Mouse (Mus musculus): Measurements from ENCODE around the gene Lrp6. TPM values are rescaled to one million over a fixed set of nuclear protein-coding genes. Genes with fewer than 3 reads are reported as not detected.

The Lrp6 gene
- polyA plus RNA-seq, 1 experiment from 2014 or later = 22.5 TPM

GRCm38 (mm10) chr6:134441716-134442115 is 125.0 kb downstream of the Lrp6 start:
- H3K4me2 ChIP-seq = no peak overlapping the region
- peaks cover 16% of the 10 kb centered on the region for H3K36me3 ChIP-seq (ENCODE audit: poor library complexity, severe bottlenecking)
- no peaks in the 10 kb centered on the region for H3K27me3 ChIP-seq
- 95% methylated on average over 3 of the region's 3 CpGs for WGBS
- H3K9me3 ChIP-seq (replicated peaks) = no peaks in the 10 kb centered on the region
- ATAC-seq = no peak
- H3K9ac ChIP-seq = no peak overlapping the region
- H3K27ac ChIP-seq = no peak overlapping the region
- H3K4me1 ChIP-seq = peaks cover 15% of the 10 kb centered on the region; the same call in 1 of the 2 replicates
- no peak overlapping the region for H3K4me3 ChIP-seq

GRCm38 (mm10) chr6:134440023-134440422 is 126.7 kb downstream of the Lrp6 start:
- peak overlapping the region; percentile 63 for H3K4me2 ChIP-seq
- H3K9ac ChIP-seq = peak overlapping the region; percentile 50
- WGBS = 20% methylated on average over 10 of the region's 10 CpGs
- H3K4me1 ChIP-seq = peaks cover 15% of the 10 kb centered on the region; the same call in 1 of the 2 replicates
- peak overlapping the region; percentile 29 for H3K4me3 ChIP-seq
- peaks cover 6% of the 10 kb centered on the region for H3K36me3 ChIP-seq (ENCODE audit: poor library complexity, severe bottlenecking)
- no peaks in the 10 kb centered on the region for H3K27me3 ChIP-seq
- peak overlapping the region; percentile 44; the same call in 1 of the 2 replicates for H3K27ac ChIP-seq
- H3K9me3 ChIP-seq (replicated peaks) = no peaks in the 10 kb centered on the region
- no peak for ATAC-seq

DNA sequence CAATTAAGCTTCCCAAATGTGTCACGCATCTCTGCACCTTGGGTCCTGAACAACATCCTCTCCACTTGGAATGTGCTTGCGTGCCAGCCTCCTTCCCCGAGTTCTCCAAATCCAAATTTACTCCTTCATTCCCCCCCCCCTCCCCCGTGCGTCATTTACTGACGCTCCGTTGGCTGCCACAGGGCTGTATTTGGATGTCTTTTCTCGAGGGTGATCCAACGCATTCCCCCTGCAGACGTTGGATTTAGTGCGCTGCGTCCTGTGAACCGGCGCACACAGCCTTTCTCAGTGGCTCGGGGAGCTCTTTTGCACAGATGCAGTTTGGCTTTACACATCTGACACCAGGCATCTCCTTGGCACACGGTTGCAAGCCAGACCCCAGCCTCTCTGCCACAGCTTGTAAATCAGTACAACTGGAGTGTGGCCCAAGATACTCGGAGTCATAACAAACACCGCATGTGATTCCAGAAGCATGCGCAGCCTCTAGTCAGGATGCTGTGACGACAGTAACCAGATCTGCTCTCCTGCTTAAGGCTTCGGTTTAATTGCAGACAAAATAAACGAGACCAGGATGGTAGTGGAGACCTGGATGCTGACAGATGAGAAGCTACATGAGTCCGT is 127.3 kb downstream of the Lrp6 start:
- Histone ChIP-seq H3K9ac (peak overlapping the region; percentile 50), H3K9me3 (replicated peaks) (no peaks in the 10 kb centered on the region), H3K4me2 (peak overlapping the region; percentile 63), H3K4me1 (peaks cover 15% of the 10 kb centered on the region; the same call in 1 of the 2 replicates), H3K4me3 (peak overlapping the region; percentile 29), H3K36me3 (ENCODE audit: poor library complexity, severe bottlenecking) (peaks cover under 1% of the 10 kb centered on the region; the same call in 1 of the 2 replicates), H3K27me3 (no peaks in the 10 kb centered on the region), H3K27ac (peak overlapping the region; percentile 44; the same call in 1 of the 2 replicates)
- ATAC-seq = peak; percentile 90
- WGBS = 12% methylated on average over 23 of the region's 23 CpGs

DNA sequence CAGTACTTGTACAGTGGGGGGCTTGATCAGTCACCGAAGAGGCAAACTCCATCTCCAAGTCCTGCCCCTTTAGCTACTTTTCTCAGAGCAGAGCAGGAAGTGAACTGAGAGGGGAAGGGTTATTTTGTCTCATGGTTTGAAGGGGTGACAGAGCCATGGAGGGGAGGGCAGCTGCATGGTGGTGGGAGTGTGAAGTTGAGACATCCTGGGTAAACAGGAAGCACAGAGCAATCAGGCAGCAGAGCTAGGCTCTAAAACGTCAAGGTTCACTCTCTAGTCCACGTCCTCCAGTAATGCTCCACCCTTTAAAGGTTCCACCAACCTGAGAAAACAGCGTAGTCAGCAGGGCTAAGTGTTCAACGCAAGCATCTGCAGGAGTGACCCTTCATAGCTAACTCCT is 129.8 kb downstream of the Lrp6 start:
- no peak for ATAC-seq
- Histone ChIP-seq H3K27me3 (no peaks in the 10 kb centered on the region), H3K36me3 (ENCODE audit: poor library complexity, severe bottlenecking) (no peaks in the 10 kb centered on the region), H3K4me1 (peaks cover 15% of the 10 kb centered on the region; the same call in 1 of the 2 replicates), H3K4me2 (no peak overlapping the region), H3K9ac (no peak overlapping the region), H3K4me3 (no peak overlapping the region), H3K9me3 (replicated peaks) (no peaks in the 10 kb centered on the region), H3K27ac (no peak overlapping the region)
- 82% methylated on average over 5 of the region's 5 CpGs for WGBS

DNA sequence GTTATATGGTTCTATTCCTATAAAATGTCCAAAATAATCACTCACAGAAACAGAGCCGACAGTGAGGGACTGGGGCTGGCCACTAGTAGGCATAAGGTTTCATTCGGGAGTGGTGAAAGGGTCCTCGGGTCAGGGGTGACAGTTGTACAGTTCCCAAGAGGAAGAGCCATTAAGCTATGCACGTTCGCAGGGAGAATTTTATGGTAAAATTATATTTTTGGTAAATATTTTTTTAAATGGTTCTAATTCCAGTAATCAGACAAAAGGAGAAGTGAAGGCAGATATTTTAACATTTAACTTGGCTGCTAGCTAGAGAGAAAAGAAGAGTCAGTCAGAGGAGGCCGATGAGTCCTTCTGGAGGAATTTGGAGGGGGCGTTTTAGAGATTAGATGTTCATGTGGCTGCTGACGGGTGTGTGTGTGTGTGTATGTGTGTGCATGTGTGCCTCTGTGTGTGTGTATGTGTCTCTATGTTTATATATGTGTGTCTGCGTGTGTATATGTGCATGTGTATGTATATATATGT is 131.8 kb downstream of the Lrp6 start:
- Histone ChIP-seq H3K27me3 (no peaks in the 10 kb centered on the region), H3K9ac (no peak overlapping the region), H3K36me3 (ENCODE audit: poor library complexity, severe bottlenecking) (no peaks in the 10 kb centered on the region), H3K4me1 (peaks cover 11% of the 10 kb centered on the region; the same call in 1 of the 2 replicates), H3K9me3 (replicated peaks) (no peaks in the 10 kb centered on the region), H3K4me3 (no peak overlapping the region), H3K4me2 (no peak overlapping the region), H3K27ac (no peak overlapping the region)
- 85% methylated on average over 9 of the region's 9 CpGs for WGBS
- ATAC-seq = no peak

DNA sequence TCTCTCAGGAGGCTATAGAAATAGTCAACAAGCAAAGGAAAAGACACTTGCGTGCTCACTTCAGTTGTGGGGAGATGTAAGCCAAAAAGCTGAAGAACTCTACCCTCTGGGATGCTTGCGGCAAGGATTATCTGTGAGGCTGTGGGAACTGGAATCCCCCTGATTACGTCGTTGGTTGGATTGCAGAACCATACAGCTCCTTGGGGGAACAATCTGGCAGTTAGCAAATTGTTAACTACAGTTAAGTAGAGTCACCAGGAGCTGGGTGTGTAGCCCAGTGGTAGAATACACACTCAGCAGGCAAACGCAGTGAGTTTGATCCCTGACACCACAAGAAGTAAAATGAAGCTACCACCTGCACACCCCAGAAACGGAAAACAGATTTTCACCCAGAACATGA is 132.7 kb downstream of the Lrp6 start:
- 77% methylated on average over 6 of the region's 6 CpGs for WGBS

DNA sequence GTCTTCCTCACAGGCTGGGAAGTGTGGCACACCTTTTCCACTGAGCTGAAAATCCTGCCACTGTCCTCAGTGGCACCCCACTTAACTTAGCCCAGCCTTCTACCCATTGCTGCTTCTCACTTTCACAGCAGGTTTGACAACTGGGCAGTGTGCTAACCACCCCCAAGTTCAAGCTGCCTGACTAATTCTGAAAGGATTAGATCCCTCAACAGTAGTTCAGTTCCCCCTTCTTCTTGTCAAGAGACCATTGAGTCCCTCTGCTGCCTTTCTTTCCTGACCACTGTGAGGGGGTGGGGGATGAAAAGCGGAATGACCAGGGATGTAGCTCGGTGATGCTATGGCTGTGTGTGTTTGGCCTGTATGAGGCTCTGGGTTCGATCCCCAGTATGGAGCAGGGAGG is 133.5 kb downstream of the Lrp6 start:
- ATAC-seq = no peak
- no peak overlapping the region for H3K4me2 ChIP-seq
- no peaks in the 10 kb centered on the region for H3K4me1 ChIP-seq
- no peak overlapping the region for H3K4me3 ChIP-seq
- H3K27me3 ChIP-seq = no peaks in the 10 kb centered on the region
- no peaks in the 10 kb centered on the region for H3K9me3 ChIP-seq (replicated peaks)
- H3K27ac ChIP-seq = no peak overlapping the region
- no peaks in the 10 kb centered on the region for H3K36me3 ChIP-seq (ENCODE audit: poor library complexity, severe bottlenecking)
- H3K9ac ChIP-seq = no peak overlapping the region
- WGBS = 87% methylated on average over 3 of the region's 3 CpGs

More for the DNA sequence above, 132.7 kb downstream of the Lrp6 start:
- Histone ChIP-seq H3K4me2 (no peak overlapping the region), H3K4me3 (no peak overlapping the region), H3K9ac (no peak overlapping the region), H3K9me3 (replicated peaks) (no peaks in the 10 kb centered on the region), H3K27me3 (no peaks in the 10 kb centered on the region), H3K4me1 (peaks cover 2% of the 10 kb centered on the region; the same call in 1 of the 2 replicates), H3K36me3 (ENCODE audit: poor library complexity, severe bottlenecking) (no peaks in the 10 kb centered on the region), H3K27ac (no peak overlapping the region)
- ATAC-seq = no peak

GRCm38 (mm10) chr6:134431583-134431982 is 135.2 kb downstream of the Lrp6 start:
- no peaks in the 10 kb centered on the region for H3K36me3 ChIP-seq (ENCODE audit: poor library complexity, severe bottlenecking)
- no peaks in the 10 kb centered on the region for H3K9me3 ChIP-seq (replicated peaks)
- no peak overlapping the region for H3K27ac ChIP-seq
- no peak for ATAC-seq
- no peaks in the 10 kb centered on the region for H3K27me3 ChIP-seq
- 68% methylated on average over 4 of the region's 4 CpGs for WGBS
- H3K4me2 ChIP-seq = no peak overlapping the region
- no peak overlapping the region for H3K9ac ChIP-seq
- H3K4me3 ChIP-seq = no peak overlapping the region
- H3K4me1 ChIP-seq = no peaks in the 10 kb centered on the region

DNA sequence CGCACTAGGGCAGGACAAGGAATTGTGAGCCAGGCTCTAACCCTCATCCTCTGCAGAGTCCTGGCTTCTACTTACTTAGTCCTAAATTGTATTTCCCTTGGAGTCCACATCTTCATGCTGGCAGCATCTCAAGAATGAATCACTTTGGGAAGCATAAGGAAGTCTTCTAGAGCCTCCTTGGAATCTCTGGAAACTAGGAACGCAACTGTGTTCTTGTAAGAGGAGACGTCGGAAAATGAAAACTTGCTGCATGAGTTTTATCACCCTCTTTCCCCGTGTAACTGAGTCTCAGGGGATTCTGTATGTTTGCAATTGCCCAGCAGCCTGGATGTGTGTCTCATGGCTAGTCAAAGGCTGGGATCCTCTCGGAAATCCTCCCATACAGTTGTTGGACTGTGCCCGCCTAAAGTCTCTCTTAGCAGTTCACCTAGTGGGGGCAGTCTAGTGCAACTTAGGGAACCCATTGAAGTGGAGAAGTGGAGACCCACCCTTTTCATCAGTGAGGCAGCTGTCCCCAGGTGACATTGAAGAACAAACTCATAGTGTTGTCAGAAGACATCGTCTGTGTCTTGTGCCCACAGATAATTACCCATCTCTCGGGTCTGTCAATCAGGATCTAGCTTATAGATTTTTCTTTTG is 136.5 kb downstream of the Lrp6 start:
- 88% methylated on average over 9 of the region's 9 CpGs for WGBS
- no peak for ATAC-seq
- H3K9ac ChIP-seq = no peak overlapping the region

DNA sequence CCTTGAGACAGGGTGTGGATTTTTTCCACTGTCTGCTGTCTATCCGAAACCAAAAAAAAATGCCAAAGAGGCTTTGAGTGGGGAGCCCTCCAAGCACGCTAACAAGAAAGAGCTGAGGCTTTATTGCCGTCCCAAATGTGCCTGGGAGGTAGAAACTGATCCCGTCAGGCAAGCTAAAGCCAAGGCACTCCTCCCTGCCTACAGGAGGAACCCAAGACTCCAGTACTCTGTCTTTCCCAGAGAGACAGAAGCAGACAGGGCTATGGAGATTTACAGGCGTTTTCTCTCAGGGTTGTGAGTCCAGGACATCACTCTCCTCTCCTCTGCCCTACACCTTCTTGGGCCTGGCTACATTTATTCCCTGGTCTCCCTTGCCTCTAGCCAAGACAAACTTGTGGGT is 138.3 kb downstream of the Lrp6 start:
- ATAC-seq = no peak
- Histone ChIP-seq H3K9me3 (replicated peaks) (no peaks in the 10 kb centered on the region), H3K4me1 (no peaks in the 10 kb centered on the region), H3K36me3 (ENCODE audit: poor library complexity, severe bottlenecking) (no peaks in the 10 kb centered on the region), H3K27ac (no peak overlapping the region), H3K4me2 (no peak overlapping the region), H3K9ac (no peak overlapping the region), H3K4me3 (no peak overlapping the region), H3K27me3 (no peaks in the 10 kb centered on the region)
- WGBS = 77% methylated on average over 5 of the region's 5 CpGs

More for the DNA sequence above, 136.5 kb downstream of the Lrp6 start:
- Histone ChIP-seq H3K4me3 (no peak overlapping the region), H3K4me1 (no peaks in the 10 kb centered on the region), H3K27me3 (no peaks in the 10 kb centered on the region), H3K27ac (no peak overlapping the region), H3K4me2 (no peak overlapping the region), H3K9me3 (replicated peaks) (no peaks in the 10 kb centered on the region), H3K36me3 (ENCODE audit: poor library complexity, severe bottlenecking) (no peaks in the 10 kb centered on the region)

DNA sequence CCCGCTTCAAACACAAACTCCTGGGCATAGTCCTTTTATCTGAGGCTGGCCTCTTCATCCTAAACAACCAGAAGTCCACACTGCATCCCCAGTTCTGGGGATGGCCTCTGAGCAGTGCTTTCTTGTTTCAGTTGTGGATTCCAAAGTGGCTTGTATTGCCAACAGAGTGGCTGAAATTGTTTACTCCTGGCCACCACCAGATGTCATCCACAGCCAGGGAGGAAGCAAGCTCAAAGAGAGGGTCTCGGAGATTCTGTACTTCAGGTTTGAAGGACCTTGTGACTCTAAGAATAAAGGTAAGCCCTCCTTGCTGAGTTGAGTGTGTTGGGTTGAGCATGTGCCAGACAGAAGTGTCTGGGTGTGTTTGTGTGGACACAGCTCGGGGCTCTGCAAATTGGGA is 139.6 kb downstream of the Lrp6 start:
- Histone ChIP-seq H3K4me1 (no peaks in the 10 kb centered on the region), H3K9ac (no peak overlapping the region), H3K4me3 (no peak overlapping the region), H3K27me3 (no peaks in the 10 kb centered on the region), H3K4me2 (no peak overlapping the region), H3K36me3 (ENCODE audit: poor library complexity, severe bottlenecking) (no peaks in the 10 kb centered on the region), H3K27ac (no peak overlapping the region), H3K9me3 (replicated peaks) (no peaks in the 10 kb centered on the region)
- ATAC-seq = no peak
- 79% methylated on average over 3 of the region's 3 CpGs for WGBS

DNA sequence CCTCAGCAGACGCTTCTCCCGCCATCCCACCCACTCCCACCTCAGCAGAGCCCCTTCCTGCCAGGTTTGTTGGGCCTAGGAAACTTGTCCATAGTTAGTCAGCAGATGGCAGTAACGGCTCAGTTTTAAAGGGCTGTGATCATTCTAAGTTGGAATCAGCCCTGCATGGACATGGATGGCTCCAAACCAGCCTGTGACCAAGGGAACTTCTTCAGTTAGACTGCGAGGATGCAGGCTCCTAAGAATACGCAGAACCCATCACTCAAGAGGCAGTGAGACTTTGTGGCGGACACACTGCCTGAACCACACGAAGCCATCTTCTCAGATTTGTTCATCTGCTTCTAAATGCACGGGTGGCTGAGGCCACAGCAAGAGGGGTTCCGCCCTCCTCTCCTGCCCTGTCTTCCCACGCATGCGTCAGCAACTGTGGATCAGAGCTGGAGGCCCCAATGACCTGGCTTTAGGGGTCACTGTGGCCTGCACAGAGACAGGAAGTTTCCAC is 141.5 kb downstream of the Lrp6 start:
- Histone ChIP-seq H3K27me3 (no peaks in the 10 kb centered on the region), H3K4me3 (no peak overlapping the region), H3K4me1 (no peaks in the 10 kb centered on the region), H3K4me2 (peak overlapping the region; percentile 10; the same call in 1 of the 2 replicates), H3K9ac (no peak overlapping the region), H3K36me3 (ENCODE audit: poor library complexity, severe bottlenecking) (no peaks in the 10 kb centered on the region), H3K9me3 (replicated peaks) (no peaks in the 10 kb centered on the region), H3K27ac (no peak overlapping the region)
- peak; percentile 84 for ATAC-seq
- 44% methylated on average over 11 of the region's 11 CpGs for WGBS
